Mouse (Mus musculus) forebrain, embryonic 10.5 days (tissue): ENCODE data around the gene Prnp. TPM values are rescaled to one million over a fixed set of nuclear protein-coding genes. Genes with fewer than 3 reads are reported as not detected.

Experiments
- DNase-seq: peaks from one replicate; pipeline ENCODE4 v3.0.0-alpha.2; 2017; ENCODE audit warnings: low spot score; ENCODE audit errors: extremely low spot score
- H3K27ac ChIP-seq: fragments of 300-500 bp; sonication (generic); 2 replicates; pipeline ENCODE4 v1.5.1; 2016; ENCODE audit warnings: mild to moderate bottlenecking
- H3K27me3 ChIP-seq: fragments of 300-500 bp; sonication (generic); 2 replicates; pipeline ENCODE4 v1.6.1; 2016; ENCODE audit warnings: mild to moderate bottlenecking; ENCODE audit not compliant: poor library complexity, severe bottlenecking
- H3K36me3 ChIP-seq: fragments of 300-500 bp; sonication (generic); replicated peaks from 2 replicates; pipeline ENCODE4 v1.6.1; 2016; ENCODE audit warnings: mild to moderate bottlenecking, moderate library complexity
- H3K4me1 ChIP-seq: fragments of 300-500 bp; sonication (generic); 2 replicates; pipeline ENCODE4 v1.6.1; 2016
- H3K4me3 ChIP-seq: fragments of 300-500 bp; sonication (generic); 2 replicates; pipeline ENCODE4 v1.5.1; 2016; ENCODE audit warnings: mild to moderate bottlenecking, moderate library complexity
- H3K9me3 ChIP-seq: fragments of 300-500 bp; sonication (generic); 2 replicates; pipeline ENCODE4 v1.6.1; 2016; ENCODE audit warnings: mild to moderate bottlenecking, moderate library complexity
- WGBS: fragments of 180-500 bp; shearing (Covaris S2); methylation state at CpG from one replicate; pipeline ENCODE4 v1.1.7; 2016; 5-methylcytosine and 5-hydroxymethylcytosine counted together
- polyA plus RNA-seq: library from polyadenylated mRNA; unstranded; fragments of >200 nt; fragmentation: Nextera tagmentation; extraction: Ambion mirVana; gene quantifications from 2 replicates; pipeline ENCODE4 v1.2.1, GENCODE M21; 2016

Gene Prnp
- 19.6 and 23.2 TPM in 2 replicates for polyA plus RNA-seq

GRCm38 (mm10) chr2:131909683-131910572 is at the start of gene Prnp, which contains the start of gene Prn:
Gene Prnp (plus strand): TSS chr2:131909928.
Gene Prn (plus strand): TSS chr2:131909957.
- Histone ChIP-seq H3K4me3 (peak within 1 kb of the TSS; percentile 79), H3K27ac (peak within 1 kb of the TSS; percentile 89), H3K9me3 (no peaks in the 10 kb centered on the region), H3K27me3 (peaks cover 31% of the 10 kb centered on the region), H3K36me3 (no peaks in the 10 kb centered on the region), H3K4me1 (peaks cover 39% of the 10 kb centered on the region)
- peak; percentile 92 for DNase-seq
- WGBS = 5% methylated on average over 52 of the region's 52 CpGs

DNA sequence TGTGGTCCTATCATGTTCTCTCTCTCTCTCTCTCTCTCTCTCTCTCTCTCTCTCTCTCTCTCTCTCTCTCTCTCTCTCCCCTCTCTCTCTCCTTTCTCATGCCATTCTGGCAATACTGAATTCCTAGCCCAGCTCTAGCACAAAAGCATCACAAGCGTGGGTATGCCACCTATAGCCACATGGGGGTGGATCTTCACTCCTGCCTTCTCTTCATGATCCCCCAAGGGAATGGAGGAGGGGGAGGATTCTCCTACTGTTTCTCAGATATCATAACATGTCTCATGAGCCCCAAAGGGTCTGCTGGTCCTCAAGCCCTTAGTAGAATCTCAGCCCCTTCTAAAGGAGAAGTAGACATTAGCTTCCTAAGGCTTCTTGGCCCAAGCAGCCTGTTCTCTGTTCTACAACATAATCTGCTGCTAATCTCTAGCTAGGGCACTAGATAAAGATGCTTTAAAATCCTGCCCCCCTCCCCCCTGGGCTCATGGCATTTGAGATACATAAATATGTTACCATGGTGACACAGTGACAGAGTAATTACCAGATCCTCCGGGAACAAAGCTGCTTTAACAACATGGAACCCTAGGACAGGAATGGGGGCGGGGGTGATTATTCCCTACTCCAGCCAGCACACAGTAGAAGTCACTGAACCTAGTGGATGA is 47.0 kb upstream of the Prnp start:
- 68% methylated on average over 3 of the region's 3 CpGs for WGBS
- no peaks in the 10 kb centered on the region for H3K36me3 ChIP-seq
- no peaks in the 10 kb centered on the region for H3K27me3 ChIP-seq
- DNase-seq = no peak
- H3K9me3 ChIP-seq = no peaks in the 10 kb centered on the region; the same call in 1 of the 2 replicates
- H3K27ac ChIP-seq = peak overlapping the region; percentile 40; the same call in 1 of the 2 replicates
- H3K4me1 ChIP-seq = peaks cover 31% of the 10 kb centered on the region
- no peak overlapping the region for H3K4me3 ChIP-seq

- no peaks in the 10 kb centered on the region; the same call in 1 of the 2 replicates for H3K9me3 ChIP-seq
- H3K36me3 ChIP-seq = no peaks in the 10 kb centered on the region
- no peaks in the 10 kb centered on the region for H3K27me3 ChIP-seq
- H3K4me1 ChIP-seq = peaks cover 35% of the 10 kb centered on the region
- H3K27ac ChIP-seq = 0 out of 2 replicates have a peak overlapping the region, but pooled peaks have one; percentile 9
- 87% methylated on average over 3 of the region's 3 CpGs for WGBS
- no peak overlapping the region for H3K4me3 ChIP-seq
- DNase-seq = no peak
Observed at GRCm38 (mm10) chr2:131863472-131863871, 46.3 kb upstream of the Prnp start.

DNA sequence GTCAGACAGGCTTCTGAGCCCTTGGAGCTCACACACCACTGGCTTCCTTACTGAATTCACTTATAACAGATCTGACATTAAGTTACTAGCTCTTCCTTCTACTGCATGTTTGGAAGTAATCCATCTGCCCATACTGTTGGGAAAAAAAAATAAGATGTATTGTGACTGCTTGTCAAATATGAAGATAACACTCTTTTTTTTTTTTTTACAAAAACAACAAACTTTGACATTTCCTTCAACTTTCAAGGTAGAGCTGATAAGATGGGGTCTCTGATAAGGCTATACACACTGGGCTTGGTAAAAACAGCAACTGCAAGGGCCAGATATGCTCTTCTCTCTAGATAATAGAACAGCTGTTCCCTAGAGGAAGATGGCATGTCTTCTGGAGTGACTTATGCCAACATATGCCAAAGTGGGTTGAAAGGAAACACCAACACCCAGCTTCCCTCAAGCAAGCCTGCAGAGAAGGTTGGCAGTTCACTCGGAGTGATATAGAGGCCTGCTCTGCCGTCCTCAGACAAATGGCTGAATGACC is 45.4 kb upstream of the Prnp start:
- Histone ChIP-seq H3K4me3 (no peak overlapping the region), H3K27ac (no peak overlapping the region), H3K9me3 (no peaks in the 10 kb centered on the region; the same call in 1 of the 2 replicates), H3K4me1 (peaks cover 35% of the 10 kb centered on the region), H3K27me3 (no peaks in the 10 kb centered on the region), H3K36me3 (no peaks in the 10 kb centered on the region)
- DNase-seq = no peak
- 87% methylated on average over 2 of the region's 2 CpGs for WGBS

DNA sequence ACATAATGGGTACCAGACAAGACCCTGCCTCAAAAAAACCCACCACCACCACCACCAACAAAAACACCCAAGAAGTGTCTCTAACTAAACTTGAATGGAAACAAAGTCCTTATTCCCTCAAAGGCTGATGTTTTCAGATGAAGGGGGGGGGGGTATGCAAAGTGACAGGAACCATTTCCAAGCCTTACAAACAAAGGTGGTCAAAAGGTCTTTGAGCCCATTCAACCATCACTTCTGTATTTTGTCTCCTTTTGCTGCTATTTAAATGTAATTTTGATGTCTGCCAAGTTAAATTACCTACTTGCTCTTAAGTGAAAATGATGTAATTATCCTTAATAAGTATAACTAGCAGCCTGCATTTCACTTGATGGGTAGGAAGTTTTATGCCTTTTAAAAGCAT is 43.1 kb upstream of the Prnp start:
- peaks cover 35% of the 10 kb centered on the region for H3K4me1 ChIP-seq
- no peak overlapping the region for H3K4me3 ChIP-seq
- H3K27ac ChIP-seq = no peak overlapping the region
- no peaks in the 10 kb centered on the region for H3K9me3 ChIP-seq
- H3K36me3 ChIP-seq = no peaks in the 10 kb centered on the region
- H3K27me3 ChIP-seq = no peaks in the 10 kb centered on the region
- DNase-seq = no peak

DNA sequence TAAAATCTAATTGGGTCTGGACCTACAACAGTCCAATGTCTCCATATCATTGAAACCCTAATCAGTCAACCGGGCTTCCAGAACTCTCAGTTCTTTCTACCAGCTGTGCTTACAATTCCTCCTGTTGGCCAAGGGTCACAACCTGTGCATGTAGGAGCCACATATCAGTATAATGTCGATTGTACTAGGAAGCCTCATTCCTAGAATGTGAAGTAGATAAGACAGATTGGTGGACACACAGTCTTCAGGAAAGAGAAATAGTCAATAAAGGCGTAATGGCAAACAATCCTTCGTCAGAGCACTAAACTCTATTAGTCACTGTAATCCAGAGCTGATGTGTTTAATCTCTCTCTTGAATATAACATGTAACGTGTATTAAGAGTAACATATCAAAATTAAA is 40.7 kb upstream of the Prnp start:
- no peaks in the 10 kb centered on the region for H3K27me3 ChIP-seq
- H3K9me3 ChIP-seq = peaks cover 5% of the 10 kb centered on the region; the same call in 1 of the 2 replicates
- DNase-seq = no peak
- WGBS = 92% methylated on average over 5 of the region's 5 CpGs
- peaks cover 19% of the 10 kb centered on the region for H3K4me1 ChIP-seq
- no peak overlapping the region for H3K4me3 ChIP-seq
- H3K36me3 ChIP-seq = no peaks in the 10 kb centered on the region
- no peak overlapping the region for H3K27ac ChIP-seq

DNA sequence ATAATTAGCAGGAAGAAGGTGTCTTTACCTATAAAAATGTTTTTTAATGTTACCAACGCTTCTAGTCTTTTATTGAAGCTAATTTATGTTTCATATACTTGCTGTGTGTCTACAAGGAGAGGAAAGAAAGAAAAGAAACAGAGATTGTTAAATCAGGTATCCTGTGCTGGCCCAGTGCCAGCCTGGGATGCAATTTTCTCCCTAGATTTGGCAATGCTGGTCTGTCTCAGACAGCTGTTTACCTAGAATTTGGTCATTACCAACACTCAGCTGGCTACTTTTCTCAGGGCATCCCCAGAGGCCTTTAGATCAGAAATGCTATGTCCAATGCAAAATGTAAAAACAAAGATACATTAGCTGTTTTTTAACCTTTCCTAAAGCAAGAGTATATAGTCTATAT is 36.4 kb upstream of the Prnp start:
- Histone ChIP-seq H3K9me3 (peaks cover 5% of the 10 kb centered on the region; the same call in 1 of the 2 replicates), H3K27ac (no peak overlapping the region), H3K4me3 (no peak overlapping the region), H3K36me3 (no peaks in the 10 kb centered on the region), H3K27me3 (no peaks in the 10 kb centered on the region), H3K4me1 (no peaks in the 10 kb centered on the region)
- WGBS = 93% methylated on average over 1 of the region's 1 CpGs
- DNase-seq = no peak

GRCm38 (mm10) chr2:131876551-131877265 is 33.0 kb upstream of the Prnp start:
- Histone ChIP-seq H3K27me3 (no peaks in the 10 kb centered on the region), H3K4me1 (0 out of 2 replicates have a peak, but pooled peaks cover under 1% of the 10 kb centered on the region), H3K4me3 (no peak overlapping the region), H3K36me3 (no peaks in the 10 kb centered on the region), H3K27ac (no peak overlapping the region), H3K9me3 (peaks cover 5% of the 10 kb centered on the region; the same call in 1 of the 2 replicates)
- 92% methylated on average over 7 of the region's 7 CpGs for WGBS
- DNase-seq = no peak

DNA sequence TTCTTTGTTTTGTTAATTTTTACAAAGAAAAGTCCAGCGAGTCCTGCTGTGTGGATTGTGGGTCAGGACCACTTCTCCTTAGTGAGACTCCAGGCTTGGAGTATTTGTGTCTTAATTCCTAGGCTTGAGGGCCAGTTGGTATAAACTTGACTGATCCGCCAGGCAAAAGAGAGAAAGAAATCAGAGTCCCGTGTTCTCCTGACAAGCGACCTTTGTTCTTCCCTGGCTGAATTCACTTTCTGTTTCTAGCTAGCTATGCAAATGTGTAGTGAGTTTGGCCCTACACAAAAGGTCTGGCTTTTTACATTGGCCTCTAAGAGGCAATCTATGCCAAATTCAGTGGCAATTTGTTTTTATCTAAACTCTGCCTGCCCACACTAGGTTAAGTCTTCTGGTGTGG is 28.0 kb upstream of the Prnp start:
- DNase-seq = no peak
- Histone ChIP-seq H3K27me3 (no peaks in the 10 kb centered on the region), H3K4me3 (no peak overlapping the region), H3K9me3 (no peaks in the 10 kb centered on the region), H3K27ac (no peak overlapping the region), H3K4me1 (peaks cover 13% of the 10 kb centered on the region), H3K36me3 (no peaks in the 10 kb centered on the region)
- 69% methylated on average over 4 of the region's 4 CpGs for WGBS

DNA sequence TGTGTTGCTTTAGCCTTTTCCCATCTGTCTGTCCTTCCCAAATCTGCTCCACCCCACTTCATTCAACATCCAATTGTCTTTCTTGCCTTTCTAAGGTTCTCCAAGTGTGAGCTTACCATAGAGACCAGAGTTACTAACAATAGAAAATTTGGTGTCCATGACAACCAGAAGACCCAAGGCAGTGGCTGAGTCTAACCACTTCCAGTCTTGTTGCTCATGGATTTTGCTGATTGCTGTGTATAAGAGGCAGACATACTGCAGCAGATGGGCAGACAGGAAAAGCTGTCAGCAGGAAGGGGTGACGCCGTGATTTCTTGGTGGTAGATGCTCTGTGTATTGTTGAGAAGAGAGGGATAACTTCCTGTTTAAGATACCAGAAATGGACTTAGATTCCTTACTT is 26.6 kb upstream of the Prnp start:
- H3K36me3 ChIP-seq = no peaks in the 10 kb centered on the region
- H3K4me3 ChIP-seq = no peak overlapping the region
- no peak for DNase-seq
- H3K4me1 ChIP-seq = peaks cover 14% of the 10 kb centered on the region
- H3K27ac ChIP-seq = no peak overlapping the region
- no peaks in the 10 kb centered on the region for H3K27me3 ChIP-seq
- no peaks in the 10 kb centered on the region for H3K9me3 ChIP-seq
- WGBS = 89% methylated on average over 2 of the region's 2 CpGs

DNA sequence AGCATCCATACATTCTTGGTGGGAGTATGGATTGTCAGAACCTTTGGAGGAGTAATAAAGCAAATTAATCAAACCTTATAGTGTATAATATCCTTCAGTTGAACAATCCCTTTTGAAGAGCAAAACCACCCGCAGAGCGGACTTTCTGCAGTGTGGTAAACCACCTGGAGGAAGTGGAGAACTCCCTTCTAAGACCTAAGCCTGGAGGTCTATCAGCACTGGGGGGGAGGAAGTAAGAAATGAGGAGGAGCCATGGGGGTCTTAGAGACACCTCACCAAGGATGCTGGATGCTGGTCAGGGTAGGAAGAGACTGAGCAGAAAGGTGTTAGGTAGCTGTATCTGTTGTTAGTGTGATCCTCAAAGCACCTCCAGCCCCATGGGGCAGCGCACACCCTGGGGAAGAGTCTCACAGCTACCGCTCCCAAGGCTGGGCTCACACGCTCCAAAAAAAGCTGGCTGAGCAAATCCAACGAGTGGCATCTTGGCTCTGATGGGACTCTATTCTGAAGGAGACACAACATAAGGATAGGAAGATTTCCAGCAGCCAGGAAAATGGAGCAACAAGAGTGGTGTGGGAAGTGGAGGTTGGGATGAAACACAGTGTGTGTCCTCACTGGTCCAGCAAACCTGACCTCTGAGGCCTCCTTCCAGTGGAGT is 23.1 kb upstream of the Prnp start:
- no peak overlapping the region for H3K27ac ChIP-seq
- H3K9me3 ChIP-seq = no peaks in the 10 kb centered on the region
- H3K4me3 ChIP-seq = no peak overlapping the region
- 81% methylated on average over 6 of the region's 6 CpGs for WGBS
- no peaks in the 10 kb centered on the region for H3K27me3 ChIP-seq
- H3K4me1 ChIP-seq = peaks cover 45% of the 10 kb centered on the region
- DNase-seq = no peak
- H3K36me3 ChIP-seq = no peaks in the 10 kb centered on the region

DNA sequence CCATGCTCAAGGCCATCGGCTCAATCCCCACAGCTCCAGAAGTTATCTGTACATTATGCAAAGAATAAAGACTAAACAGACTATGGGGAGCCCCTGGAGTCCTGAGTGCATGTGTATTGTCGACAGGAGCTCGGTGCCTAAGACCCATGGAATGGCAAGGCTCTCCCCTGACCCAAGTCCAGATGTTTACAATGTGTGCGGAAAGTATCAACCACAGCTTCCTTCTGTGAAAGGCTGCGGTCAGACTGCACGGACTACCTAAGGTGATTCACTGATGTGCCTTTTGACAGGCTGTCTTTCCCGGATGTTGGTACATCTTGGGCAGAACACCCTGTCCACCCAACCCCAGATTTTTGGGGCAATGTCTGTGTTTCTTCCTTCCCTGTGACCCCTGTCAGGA is 21.5 kb upstream of the Prnp start:
- H3K4me1 ChIP-seq = peaks cover 47% of the 10 kb centered on the region
- H3K4me3 ChIP-seq = no peak overlapping the region
- no peak for DNase-seq
- no peak overlapping the region for H3K27ac ChIP-seq
- no peaks in the 10 kb centered on the region for H3K27me3 ChIP-seq
- H3K36me3 ChIP-seq = no peaks in the 10 kb centered on the region
- no peaks in the 10 kb centered on the region for H3K9me3 ChIP-seq
- 85% methylated on average over 7 of the region's 7 CpGs for WGBS
